In the genomic region with DNA sequence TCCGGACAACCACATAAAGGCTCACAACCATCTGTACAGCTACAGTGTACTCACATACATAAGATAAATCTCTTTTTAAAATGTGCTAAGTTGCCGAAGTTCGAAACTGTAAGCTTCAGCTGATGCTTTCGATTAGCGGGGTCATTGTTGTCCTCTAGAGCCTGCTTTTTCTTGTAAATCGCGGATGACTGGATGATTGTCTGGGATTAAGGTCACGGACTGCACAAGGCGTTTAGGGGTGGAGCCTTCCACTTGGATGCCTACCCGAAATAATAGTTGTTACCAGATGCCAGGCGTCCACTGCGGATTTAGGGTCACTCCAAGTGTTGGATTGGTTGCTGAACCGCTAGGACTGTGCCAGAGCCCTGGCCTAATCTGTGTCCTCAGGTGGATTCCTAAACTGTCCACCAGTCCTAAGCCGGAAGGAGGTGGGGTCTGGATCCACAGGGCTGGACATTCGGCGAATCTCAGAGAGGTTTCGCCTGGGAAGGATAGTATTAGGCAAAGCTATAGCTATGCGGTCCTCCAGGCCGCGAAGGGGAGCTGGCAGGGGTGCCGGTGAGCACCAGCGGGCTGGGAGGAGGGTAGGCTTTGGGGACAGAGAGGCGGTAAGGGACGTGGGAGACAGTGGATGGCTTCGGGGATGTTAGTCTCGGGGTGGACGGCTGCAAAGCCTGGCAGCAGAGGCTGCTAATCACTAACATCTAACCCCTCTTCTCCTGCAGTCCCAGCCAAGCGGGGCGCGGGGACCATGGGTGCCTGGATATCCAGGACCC, we compare ENCODE assay signal across 10 mouse cellular contexts. TPM values are rescaled to one million over a fixed set of nuclear protein-coding genes. Genes with fewer than 3 reads are reported as not detected.
DNase-seq lines count a peak whose midpoint lies in the region; ATAC-seq and TF ChIP-seq lines count a peak whose summit lies in the region.
"Had no signal": no experiment of that assay in that cellular context is flagged by ENCODE, and none has a peak within 500 bp of the region (broad histone marks: within the 10 kb centered on the region; RNA-seq: fewer than 3 reads in every experiment).

Gene Fbxo27, plus strand, starts transcription at position 305 of the 776 bp plus-strand sequence.

- H3K9me3 ChIP-seq in heart, embryonic 15.5 days (replicated peaks): no peaks in the 10 kb centered on the region
- no peaks in the 10 kb centered on the region for H3K9me3 ChIP-seq in embryonic facial prominence, embryonic 14.5 days (ENCODE audit: control insufficient read depth, low read length)
- H3K9me3 ChIP-seq in intestine, postnatal 0 days (ENCODE audit: control insufficient read depth): no peaks in the 10 kb centered on the region
- H3K9me3 ChIP-seq in liver, embryonic 13.5 days (replicated peaks): no peaks in the 10 kb centered on the region

- WGBS in heart, embryonic 15.5 days: 35% methylated on average over 30 of the region's 30 CpGs
- 60% methylated on average over 28 of the region's 30 CpGs for WGBS in bone marrow, adult 2 months
- WGBS in embryonic facial prominence, embryonic 14.5 days: 37% methylated on average over 23 of the region's 30 CpGs
- 47% methylated on average over 30 of the region's 30 CpGs for WGBS in intestine, postnatal 0 days
- 35% methylated on average over 30 of the region's 30 CpGs for WGBS in liver, embryonic 13.5 days (ENCODE audit: insufficient replicate concordance)

- peaks cover 20% of the 10 kb centered on the region for H3K27me3 ChIP-seq in heart, embryonic 15.5 days
- H3K27me3 ChIP-seq in embryonic facial prominence, embryonic 14.5 days (replicated peaks; ENCODE audit: control insufficient read depth, insufficient read depth, low read length): no peaks in the 10 kb centered on the region
- peaks cover 11% of the 10 kb centered on the region for H3K27me3 ChIP-seq in intestine, postnatal 0 days (replicated peaks; ENCODE audit: control insufficient read depth, insufficient read depth, low read length)
- peaks cover 38% of the 10 kb centered on the region for H3K27me3 ChIP-seq in liver, embryonic 13.5 days

- peaks cover 14% of the 10 kb centered on the region for H3K4me1 ChIP-seq in heart, embryonic 15.5 days (replicated peaks)
- H3K4me1 ChIP-seq in bone marrow, adult 2 months (ENCODE audit: control insufficient read depth, insufficient read depth, low read length): no peaks in the 10 kb centered on the region
- H3K4me1 ChIP-seq in embryonic facial prominence, embryonic 14.5 days (ENCODE audit: control insufficient read depth, insufficient read depth, low read length): peaks cover 8% of the 10 kb centered on the region; the same call in 1 of the 2 replicates
- no peaks in the 10 kb centered on the region; the same call in 1 of the 2 replicates for H3K4me1 ChIP-seq in intestine, postnatal 0 days (replicated peaks; ENCODE audit: control insufficient read depth, insufficient read depth, low read length)
- H3K4me1 ChIP-seq in liver, embryonic 13.5 days (replicated peaks): peaks cover 15% of the 10 kb centered on the region

- peak within 1 kb of the TSS; percentile 56 for H3K9ac ChIP-seq in heart, embryonic 15.5 days
- peak within 1 kb of the TSS; percentile 63 for H3K9ac ChIP-seq in embryonic facial prominence, embryonic 14.5 days (ENCODE audit: low read depth, low read length)
- H3K9ac ChIP-seq in intestine, postnatal 0 days (ENCODE audit: low read depth, low read length): 0 out of 2 replicates have a peak within 1 kb of the TSS, but pooled peaks have one; percentile 13
- peak within 1 kb of the TSS; percentile 17; the same call in 1 of the 2 replicates for H3K9ac ChIP-seq in liver, embryonic 13.5 days

- ATAC-seq in heart, embryonic 15.5 days (replicated peaks; ENCODE audit: insufficient number of reproducible peaks, insufficient read depth, low FRiP score, low read depth): peak; percentile 28
- ATAC-seq in embryonic facial prominence, embryonic 14.5 days (ENCODE audit: low read depth): peak; percentile 37; the same call in 1 of the 2 replicates
- ATAC-seq in intestine, postnatal 0 days: 0 out of 2 replicates have a peak, but pooled peaks have one; percentile 7
- ATAC-seq in liver, embryonic 13.5 days (ENCODE audit: low read depth): no peak
- ATAC-seq in CD4-positive, CD25-positive, alpha-beta regulatory T cell, adult 4 months: no peak
- ATAC-seq: Patski had no signal

- intact Hi-C loops in heart, postnatal 36 days (cut with DNase I): no loop called here

- no peak for TF ChIP-seq CTCF in bone marrow, adult 2 months (IDR thresholded peaks at IDR 0.05; ENCODE audit: control insufficient read depth, insufficient read depth, low read length)
- TF ChIP-seq CTCF in intestine, postnatal 0 days (IDR thresholded peaks at IDR 0.05; ENCODE audit: low read depth): no peak

- no peak for TF ChIP-seq POLR2A in bone marrow, adult 2 months (IDR thresholded peaks at IDR 0.05; ENCODE audit: borderline replicate concordance, control insufficient read depth, low read depth, low read length)

- H3K36me3 ChIP-seq in heart, embryonic 15.5 days: no peaks in the 10 kb centered on the region
- H3K36me3 ChIP-seq in embryonic facial prominence, embryonic 14.5 days (ENCODE audit: control insufficient read depth, insufficient read depth, low read length): no peaks in the 10 kb centered on the region
- H3K36me3 ChIP-seq in intestine, postnatal 0 days (ENCODE audit: control insufficient read depth, insufficient read depth): no peaks in the 10 kb centered on the region
- no peaks in the 10 kb centered on the region for H3K36me3 ChIP-seq in liver, embryonic 13.5 days

- H3K4me2 ChIP-seq in heart, embryonic 15.5 days: peak within 1 kb of the TSS; percentile 96
- H3K4me2 ChIP-seq in embryonic facial prominence, embryonic 14.5 days (ENCODE audit: low read depth, low read length): peak within 1 kb of the TSS; percentile 82
- peak within 1 kb of the TSS; percentile 79 for H3K4me2 ChIP-seq in intestine, postnatal 0 days (replicated peaks; ENCODE audit: low read depth)
- peak within 1 kb of the TSS; percentile 68 for H3K4me2 ChIP-seq in liver, embryonic 13.5 days

- no peak for DNase-seq in heart, postnatal 36 days
- DNase-seq in embryonic facial prominence, embryonic 14.5 days (ENCODE audit: low spot score): peak; percentile 50
- no peak for DNase-seq in liver, embryonic 13.5 days
- peak; percentile 56 to 62 for DNase-seq in right cerebral cortex, postnatal 10 days (ENCODE audit: low spot score in 2 of 2)

- H3K27ac ChIP-seq in heart, embryonic 15.5 days: no peak within 1 kb of the TSS
- H3K27ac ChIP-seq in bone marrow, adult 2 months (ENCODE audit: control insufficient read depth, insufficient read depth, low read depth, low read length, poor library complexity): peak within 1 kb of the TSS; percentile 26; the same call in 1 of the 2 replicates
- H3K27ac ChIP-seq in embryonic facial prominence, embryonic 14.5 days (replicated peaks; ENCODE audit: low read depth, low read length): no peak within 1 kb of the TSS; the same call in 1 of the 2 replicates
- no peak within 1 kb of the TSS for H3K27ac ChIP-seq in intestine, postnatal 0 days (ENCODE audit: low read depth, low read length)
- H3K27ac ChIP-seq in liver, embryonic 13.5 days: no peak within 1 kb of the TSS
- H3K27ac ChIP-seq: macrophage had no signal

- peak within 1 kb of the TSS; percentile 62 for H3K4me3 ChIP-seq in heart, embryonic 15.5 days
- peak within 1 kb of the TSS; percentile 50 for H3K4me3 ChIP-seq in bone marrow, adult 2 months (replicated peaks; ENCODE audit: control insufficient read depth, low read depth, low read length)
- H3K4me3 ChIP-seq in embryonic facial prominence, embryonic 14.5 days (ENCODE audit: low read depth, low read length): peak within 1 kb of the TSS; percentile 51
- H3K4me3 ChIP-seq in intestine, postnatal 0 days (ENCODE audit: low read depth, low read length): peak within 1 kb of the TSS; percentile 41
- H3K4me3 ChIP-seq in liver, embryonic 13.5 days (replicated peaks): peak within 1 kb of the TSS; percentile 49

RNA-seq across cellular contexts. Expression of gene Fbxo27, which starts in this region (rescaled TPM):
- 3.4 and 3.9 TPM in 2 replicates for polyA plus RNA-seq in heart, embryonic 15.5 days (2015; fragmentation: Nextera tagmentation; extraction: Ambion mirVana)
- total RNA-seq in heart, postnatal 36 days (2021): under 1 TPM in 1 of 2 experiments, not detected in 1; 0.22 TPM
- polyA plus RNA-seq in bone marrow, adult 2 months (2011; ENCODE audit: insufficient read depth, insufficient read length, low replicate concordance, missing spikeins): 1.5 TPM in 1 of 2 replicates, not detected in the other
- polyA plus RNA-seq in embryonic facial prominence, embryonic 14.5 days (2014; fragmentation: Nextera tagmentation; extraction: Ambion mirVana): 6.9 and 7.1 TPM in 2 replicates
- polyA plus RNA-seq in intestine, postnatal 0 days (2015; fragmentation: Nextera tagmentation; extraction: Ambion mirVana): 0.37 and 0.90 TPM in 2 replicates
- polyA plus RNA-seq in liver, embryonic 13.5 days (2015; fragmentation: Nextera tagmentation; extraction: Ambion mirVana): 0.29 and 0.32 TPM in 2 replicates
- 1 to 10 TPM; 1.6 to 2.2 TPM for polyA plus RNA-seq in CD4-positive, CD25-positive, alpha-beta regulatory T cell, adult 4 months (2017; shearing (Covaris generic))
- polyA plus RNA-seq: macrophage, Patski had no signal

Comparison
In these comparisons a context has a peak if more than half of its experiments do, and no peak if none do; other contexts are left out.
1. Peak in ATAC-seq, H3K4me3 ChIP-seq, H3K9ac ChIP-seq and H3K4me2 ChIP-seq in intestine, postnatal 0 days; RNA of the gene not detected or under 1 TPM.
2. ATAC-seq: peak in heart, embryonic 15.5 days (single experiment) and embryonic facial prominence, embryonic 14.5 days (single experiment); none in liver, embryonic 13.5 days (single experiment) and CD4-positive, CD25-positive, alpha-beta regulatory T cell, adult 4 months (single experiment).
3. H3K9ac ChIP-seq: peak in every context shown above with its lines; median percentile 63 in embryonic facial prominence, embryonic 14.5 days; 56 in heart, embryonic 15.5 days; 17 in liver, embryonic 13.5 days; 13 in intestine, postnatal 0 days.
4. DNase-seq: peak in embryonic facial prominence, embryonic 14.5 days (single experiment) and right cerebral cortex, postnatal 10 days (2 of 2); none in heart, postnatal 36 days (0 of 2) and liver, embryonic 13.5 days (single experiment).
5. Peak in every context shown above with its lines, with median percentiles within 50 percentile points of each other: H3K4me2 ChIP-seq and H3K4me3 ChIP-seq.